Mouse (Mus musculus): Measurements from ENCODE around the gene Pold1. TPM values are rescaled to one million over a fixed set of nuclear protein-coding genes. Genes with fewer than 3 reads are reported as not detected.

The Pold1 gene
- total RNA-seq, 1 experiment: 108 TPM

DNA sequence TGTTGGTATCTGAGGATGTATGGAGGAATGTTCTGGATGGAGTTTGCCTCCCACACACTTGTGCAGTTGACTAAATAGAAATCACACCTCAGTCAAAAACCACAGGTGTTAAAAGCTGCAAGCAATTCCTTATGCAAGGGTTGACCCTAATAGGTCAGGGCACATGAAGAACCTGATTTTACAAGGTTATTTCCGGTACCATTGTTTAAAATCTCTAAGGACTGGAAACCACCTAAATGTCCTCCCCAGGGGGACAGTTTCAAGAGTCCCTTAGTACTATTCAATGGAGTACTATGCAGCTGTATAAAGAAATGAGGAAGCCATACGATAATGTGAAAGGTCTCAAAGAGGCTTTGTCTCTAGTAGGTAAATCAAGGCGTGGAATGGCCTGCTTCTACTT, 2.4 kb downstream of the Pold1 start:
- Histone ChIP-seq H3K27ac (ENCODE audit: insufficient read depth, low read depth, low read length, poor library complexity, severe bottlenecking) (no peak overlapping the region), H3K36me3 (ENCODE audit: control insufficient read depth, insufficient read depth, low read length, poor library complexity, severe bottlenecking) (peaks cover 34% of the 10 kb centered on the region), H3K9ac (ENCODE audit: insufficient read depth, low read depth, low read length, poor library complexity, severe bottlenecking) (no peak overlapping the region), H3K9me3 (ENCODE audit: control insufficient read depth, insufficient read depth, low read depth, low read length) (no peaks in the 10 kb centered on the region), H3K4me1 (ENCODE audit: control insufficient read depth in 2 of 2, insufficient read depth in 2 of 2, low read length in 2 of 2, poor library complexity in 1 of 2) (peaks cover 2 to 17% of the 10 kb centered on the region in 2 experiments; a peak in 2 of 4 replicates), H3K4me3 (ENCODE audit: insufficient read depth in 1 of 2, low read depth in 1 of 2, low read length in 2 of 2, poor library complexity in 1 of 2, severe bottlenecking in 1 of 2) (no peak overlapping the region)
- no peak for TF ChIP-seq MAFK (IDR thresholded peaks at IDR 0.05; ENCODE audit: insufficient read depth, low read depth, low read length)
- no peak for TF ChIP-seq CHD2 (IDR thresholded peaks at IDR 0.05; ENCODE audit: low read depth, low read length)
- no peak for TF ChIP-seq ZNF384 (IDR thresholded peaks at IDR 0.05; ENCODE audit: low read depth, low read length)
- no peak for TF ChIP-seq HCFC1 (IDR thresholded peaks at IDR 0.05; ENCODE audit: borderline replicate concordance, insufficient read depth, low read length)
- no peak for TF ChIP-seq ZC3H11A (IDR thresholded peaks at IDR 0.05; ENCODE audit: borderline replicate concordance, low read depth, low read length)
- DNase-seq (ENCODE audit: low read depth, low spot score): no peak
- in situ Hi-C loops (cut with MboI; ENCODE audit: low sequenced_read_pairs in 2 of 2, unreplicated experiment in 2 of 2): no loop called here

DNA sequence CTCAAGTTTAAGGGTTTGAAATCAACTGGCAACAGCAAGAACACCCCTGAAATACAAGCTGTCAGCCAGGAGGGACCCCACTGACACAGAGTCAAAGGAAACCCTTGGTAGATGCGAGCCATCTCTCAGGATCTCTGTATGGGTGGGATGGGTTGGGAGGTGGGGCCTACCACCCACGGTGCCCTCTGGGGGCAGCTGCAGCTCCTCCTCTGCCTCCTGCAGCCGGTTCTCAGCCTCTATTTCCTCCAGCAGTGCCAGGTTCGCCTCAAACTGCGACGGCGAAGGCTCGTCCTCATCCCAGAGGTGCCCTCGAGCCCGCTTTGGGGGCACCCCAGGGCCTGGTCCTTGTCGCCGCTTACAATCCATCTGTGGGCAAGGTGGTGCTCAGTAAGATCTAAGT, 5.6 kb downstream of the Pold1 start:
- Histone ChIP-seq H3K4me1 (ENCODE audit: control insufficient read depth in 2 of 2, insufficient read depth in 2 of 2, low read length in 2 of 2, poor library complexity in 1 of 2) (peaks cover 2 to 25% of the 10 kb centered on the region in 2 experiments; a peak in 2 of 4 replicates), H3K9me3 (ENCODE audit: control insufficient read depth, insufficient read depth, low read depth, low read length) (no peaks in the 10 kb centered on the region), H3K4me3 (ENCODE audit: insufficient read depth in 1 of 2, low read depth in 1 of 2, low read length in 2 of 2, poor library complexity in 1 of 2, severe bottlenecking in 1 of 2) (no peak overlapping the region), H3K9ac (ENCODE audit: insufficient read depth, low read depth, low read length, poor library complexity, severe bottlenecking) (no peak overlapping the region), H3K36me3 (ENCODE audit: control insufficient read depth, insufficient read depth, low read length, poor library complexity, severe bottlenecking) (peaks cover 49% of the 10 kb centered on the region), H3K27ac (ENCODE audit: insufficient read depth, low read depth, low read length, poor library complexity, severe bottlenecking) (no peak overlapping the region)
- TF ChIP-seq HCFC1 (IDR thresholded peaks at IDR 0.05; ENCODE audit: borderline replicate concordance, insufficient read depth, low read length) (no peak), ZC3H11A (IDR thresholded peaks at IDR 0.05; ENCODE audit: borderline replicate concordance, low read depth, low read length) (no peak), MAFK (IDR thresholded peaks at IDR 0.05; ENCODE audit: insufficient read depth, low read depth, low read length) (no peak)
- in situ Hi-C loops (cut with MboI; ENCODE audit: low sequenced_read_pairs in 2 of 2, unreplicated experiment in 2 of 2): no loop called here
- DNase-seq (ENCODE audit: low read depth, low spot score): no peak

DNA sequence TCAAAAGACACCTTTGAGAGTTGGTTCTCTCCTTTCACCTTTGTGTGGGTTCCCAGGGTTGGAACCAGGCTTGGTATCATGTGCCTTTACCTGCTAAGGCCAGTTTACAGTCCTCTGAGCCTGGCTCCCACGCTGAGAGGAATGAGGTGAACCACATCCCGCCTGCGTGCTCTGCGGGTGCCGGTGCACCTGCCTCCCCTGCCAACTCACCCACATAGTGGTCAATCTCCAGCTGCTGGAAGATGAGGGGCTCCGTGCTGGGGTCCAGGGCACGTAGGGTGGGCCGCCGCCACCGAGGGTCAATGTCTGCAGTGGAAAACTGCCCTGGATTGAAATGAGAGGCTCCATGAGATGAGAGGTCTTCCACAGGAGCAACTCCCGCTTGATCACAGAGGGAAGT, 6.1 kb downstream of the Pold1 start:
- Histone ChIP-seq H3K4me1 (ENCODE audit: control insufficient read depth in 2 of 2, insufficient read depth in 2 of 2, low read length in 2 of 2, poor library complexity in 1 of 2) (peaks cover 0 to 22% of the 10 kb centered on the region in 2 experiments; a peak in 2 of 4 replicates), H3K4me3 (ENCODE audit: insufficient read depth in 1 of 2, low read depth in 1 of 2, low read length in 2 of 2, poor library complexity in 1 of 2, severe bottlenecking in 1 of 2) (0 out of 4 replicates have a peak overlapping the region, but pooled peaks of 1 of the 2 experiments have one; percentile 7), H3K9me3 (ENCODE audit: control insufficient read depth, insufficient read depth, low read depth, low read length) (no peaks in the 10 kb centered on the region), H3K9ac (ENCODE audit: insufficient read depth, low read depth, low read length, poor library complexity, severe bottlenecking) (no peak overlapping the region), H3K27ac (ENCODE audit: insufficient read depth, low read depth, low read length, poor library complexity, severe bottlenecking) (no peak overlapping the region), H3K36me3 (ENCODE audit: control insufficient read depth, insufficient read depth, low read length, poor library complexity, severe bottlenecking) (peaks cover 54% of the 10 kb centered on the region)
- DNase-seq (ENCODE audit: low read depth, low spot score): no peak
- in situ Hi-C loops (cut with MboI; ENCODE audit: low sequenced_read_pairs in 2 of 2, unreplicated experiment in 2 of 2): no loop called here
- TF ChIP-seq MAFK (IDR thresholded peaks at IDR 0.05; ENCODE audit: insufficient read depth, low read depth, low read length): no peak
- TF ChIP-seq HCFC1 (IDR thresholded peaks at IDR 0.05; ENCODE audit: borderline replicate concordance, insufficient read depth, low read length): no peak
- no peak for TF ChIP-seq ZC3H11A (IDR thresholded peaks at IDR 0.05; ENCODE audit: borderline replicate concordance, low read depth, low read length)
- no peak for TF ChIP-seq CHD2 (IDR thresholded peaks at IDR 0.05; ENCODE audit: low read depth, low read length)
- TF ChIP-seq ZNF384 (IDR thresholded peaks at IDR 0.05; ENCODE audit: low read depth, low read length): no peak

DNA sequence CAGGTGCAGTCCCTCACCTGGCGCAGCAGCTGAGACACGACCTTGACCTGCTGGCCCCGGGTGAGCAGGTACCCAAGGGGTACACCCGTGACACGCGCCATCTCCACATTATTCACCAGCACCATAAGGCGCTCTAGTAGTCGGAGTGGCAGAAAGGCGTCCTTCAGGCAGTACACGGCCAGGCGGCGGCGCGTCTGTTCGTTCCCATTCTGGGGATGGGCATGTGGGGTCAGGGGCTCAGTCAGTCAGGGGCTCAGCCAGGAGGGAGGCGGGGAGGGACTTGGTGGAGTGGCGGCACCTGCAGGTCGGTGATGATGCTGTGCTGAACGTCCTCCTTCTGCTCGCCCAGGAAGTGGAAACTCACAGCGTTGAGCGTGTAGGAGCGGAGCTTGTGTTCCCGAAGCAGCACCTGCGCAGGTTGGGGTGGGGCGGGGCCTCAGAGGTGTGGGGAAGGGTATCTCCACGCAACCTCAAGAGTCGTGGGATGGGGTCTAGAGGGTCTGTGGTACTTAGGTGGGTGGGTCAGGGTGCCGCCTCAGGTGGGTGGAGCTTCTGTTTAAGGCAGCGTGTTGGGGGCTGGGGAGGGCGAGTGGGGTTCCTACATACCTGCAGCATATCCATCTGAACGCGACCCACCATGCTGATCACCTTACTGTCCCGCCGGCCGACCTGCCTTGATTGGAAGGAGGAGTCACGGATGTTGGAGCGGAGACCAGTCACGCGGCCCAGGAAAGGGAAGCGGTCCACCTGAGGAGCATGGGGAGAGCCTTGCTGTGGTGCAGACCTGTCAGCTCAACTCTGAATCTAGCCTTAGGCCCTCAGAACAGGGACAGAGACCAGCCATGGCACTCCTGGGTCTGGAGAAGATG, 9.7 kb downstream of the Pold1 start:
- no peak overlapping the region for H3K9ac ChIP-seq (ENCODE audit: insufficient read depth, low read depth, low read length, poor library complexity, severe bottlenecking)
- peaks cover 8 to 39% of the 10 kb centered on the region in 2 experiments; a peak in 3 of 4 replicates for H3K4me1 ChIP-seq (ENCODE audit: control insufficient read depth in 2 of 2, insufficient read depth in 2 of 2, low read length in 2 of 2, poor library complexity in 1 of 2)
- H3K36me3 ChIP-seq (ENCODE audit: control insufficient read depth, insufficient read depth, low read length, poor library complexity, severe bottlenecking): peaks cover 84% of the 10 kb centered on the region
- peak overlapping the region in 1 of 2 experiments; percentile 6; a peak in 1 of 4 replicates for H3K4me3 ChIP-seq (ENCODE audit: insufficient read depth in 1 of 2, low read depth in 1 of 2, low read length in 2 of 2, poor library complexity in 1 of 2, severe bottlenecking in 1 of 2)
- H3K9me3 ChIP-seq (ENCODE audit: control insufficient read depth, insufficient read depth, low read depth, low read length): no peaks in the 10 kb centered on the region
- no peak for TF ChIP-seq MAFK (IDR thresholded peaks at IDR 0.05; ENCODE audit: insufficient read depth, low read depth, low read length)
- in situ Hi-C loops (cut with MboI; ENCODE audit: low sequenced_read_pairs in 2 of 2, unreplicated experiment in 2 of 2): no loop called here
- no peak for DNase-seq (ENCODE audit: low read depth, low spot score)
- no peak overlapping the region for H3K27ac ChIP-seq (ENCODE audit: insufficient read depth, low read depth, low read length, poor library complexity, severe bottlenecking)
